Mouse (Mus musculus) spleen, adult 2 months (tissue): Measurements from ENCODE around the gene Mipol1.

Experiments used
- CTCF ChIP-seq: fragments of 200-500 bp; IDR thresholded peaks from 2 replicates; pipeline ENCODE4 v1.5.1; 2011; ENCODE audit warnings: mild to moderate bottlenecking, inconsistent platforms; ENCODE audit not compliant: insufficient read depth, insufficient read length, insufficient replicate concordance; ENCODE audit errors: extremely low read depth
- POLR2A ChIP-seq: fragments of 200-500 bp; IDR thresholded peaks from 2 replicates; pipeline ENCODE4 v1.6.1; 2011; ENCODE audit warnings: low read depth, low read length, inconsistent platforms

DNA sequence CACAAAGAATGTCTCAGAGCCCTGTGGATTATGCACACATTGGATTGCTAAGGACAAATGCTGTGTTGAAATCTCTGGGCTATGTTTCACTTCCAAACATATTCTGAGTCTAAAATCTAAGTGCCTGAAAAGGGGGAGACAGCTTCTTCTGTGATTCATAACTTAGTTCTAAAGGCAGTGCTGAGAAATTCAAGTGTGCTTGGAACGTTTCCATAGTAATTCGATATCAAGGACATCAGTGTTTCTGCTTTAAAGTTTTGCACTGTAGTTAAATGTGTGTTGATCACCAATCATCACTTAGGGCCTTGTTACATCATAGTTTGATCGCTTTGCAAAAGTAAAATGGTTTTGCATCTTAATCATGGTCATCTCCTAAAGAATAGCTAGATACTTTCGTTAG, 279.5 kb downstream of the Mipol1 start:
- TF ChIP-seq CTCF = no peak
- no peak for TF ChIP-seq POLR2A
